Mouse (Mus musculus) bone marrow macrophage, adult 2 months (primary cell): Measurements from ENCODE around the gene Nav2.

Experiments
- CTCF ChIP-seq: IDR thresholded peaks from 2 replicates; pipeline ENCODE4 v1.5.1; 2012; ENCODE audit warnings: low read depth, mild to moderate bottlenecking, low read length, moderate library complexity
- POLR2A ChIP-seq: IDR thresholded peaks from 2 replicates; pipeline ENCODE4 v1.6.1; 2012; ENCODE audit warnings: mild to moderate bottlenecking, low read depth, low read length, borderline replicate concordance

DNA sequence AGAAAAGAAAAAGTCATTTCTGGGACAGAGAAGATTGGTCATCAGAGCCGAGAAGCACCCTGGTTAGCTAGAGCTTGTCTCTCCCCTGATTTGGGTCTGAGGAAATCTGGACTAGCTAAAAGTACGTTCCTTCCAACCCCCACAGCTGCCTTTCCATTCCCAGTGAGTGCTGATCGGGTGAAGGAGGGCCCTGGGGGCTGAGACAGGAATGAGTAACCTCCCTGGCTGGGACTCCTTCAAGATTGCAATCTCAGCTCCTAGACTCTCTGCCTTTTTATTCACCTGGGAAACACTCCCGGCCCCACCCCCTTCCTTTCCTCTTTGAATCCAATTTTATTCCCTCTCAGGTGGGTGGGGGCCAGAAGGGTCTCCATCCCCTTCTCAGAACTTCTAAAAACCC lies 612.8 kb downstream of the Nav2 start:
- no peak for TF ChIP-seq POLR2A
- no peak for TF ChIP-seq CTCF
